Mouse (Mus musculus) ES-Bruce4 (cell line): ENCODE data around the gene Cyb561a3. TPM values are rescaled to one million over a fixed set of nuclear protein-coding genes. Genes with fewer than 3 reads are reported as not detected.

Source experiments
- H3K27ac ChIP-seq: 2 replicates; pipeline ENCODE4 v1.5.1; 2012; ENCODE audit warnings: low read length, inconsistent platforms; ENCODE audit not compliant: insufficient read depth
- H3K27me3 ChIP-seq: 2 replicates; pipeline ENCODE4 v1.6.1; 2012; ENCODE audit warnings: mild to moderate bottlenecking, low read length, inconsistent platforms; ENCODE audit not compliant: control insufficient read depth, poor library complexity, insufficient read depth, severe bottlenecking
- H3K36me3 ChIP-seq: 2 replicates; pipeline ENCODE4 v1.6.1; 2012; ENCODE audit warnings: inconsistent platforms, mild to moderate bottlenecking, low read length, moderate library complexity; ENCODE audit not compliant: control insufficient read depth, poor library complexity, insufficient read depth, severe bottlenecking
- H3K4me1 ChIP-seq: one replicate; pipeline ENCODE4 v1.8.1; 2011; ENCODE audit warnings: low read length; ENCODE audit not compliant: control insufficient read depth, insufficient read depth
- H3K4me3 ChIP-seq: 2 replicates; pipeline ENCODE4 v1.5.1; 2011; ENCODE audit warnings: low read depth, mild to moderate bottlenecking, low read length
- H3K9ac ChIP-seq: 2 replicates; pipeline ENCODE4 v1.6.1; 2012; ENCODE audit warnings: low read depth, mild to moderate bottlenecking, inconsistent platforms; ENCODE audit not compliant: poor library complexity, severe bottlenecking
- H3K9me3 ChIP-seq: replicated peaks from 2 replicates; pipeline ENCODE4 v1.6.1; 2012; ENCODE audit warnings: mild to moderate bottlenecking, low read length, inconsistent platforms; ENCODE audit not compliant: control insufficient read depth, poor library complexity, insufficient read depth, severe bottlenecking
- CTCF ChIP-seq: IDR thresholded peaks from one replicate; pipeline ENCODE4 v1.8.1; 2011; ENCODE audit warnings: low read depth, low read length
- EP300 ChIP-seq: IDR thresholded peaks from 2 replicates; pipeline ENCODE4 v1.6.1; 2011; ENCODE audit warnings: low read depth, low read length; ENCODE audit not compliant: insufficient read depth
- POLR2A ChIP-seq: IDR thresholded peaks from one replicate; pipeline ENCODE4 v1.8.1; 2011; ENCODE audit warnings: low read length; ENCODE audit not compliant: insufficient read depth
- polyA plus RNA-seq: library from polyadenylated mRNA; stranded (reverse); fragments of >200 nt; gene quantifications from 2 replicates; pipeline ENCODE4 v1.2.4, GENCODE M21; 2011; ENCODE audit warnings: low read depth; ENCODE audit not compliant: missing spikeins, insufficient read depth, insufficient read length

The Cyb561a3 gene
- polyA plus RNA-seq, 1 experiment, result 11.6 TPM

DNA sequence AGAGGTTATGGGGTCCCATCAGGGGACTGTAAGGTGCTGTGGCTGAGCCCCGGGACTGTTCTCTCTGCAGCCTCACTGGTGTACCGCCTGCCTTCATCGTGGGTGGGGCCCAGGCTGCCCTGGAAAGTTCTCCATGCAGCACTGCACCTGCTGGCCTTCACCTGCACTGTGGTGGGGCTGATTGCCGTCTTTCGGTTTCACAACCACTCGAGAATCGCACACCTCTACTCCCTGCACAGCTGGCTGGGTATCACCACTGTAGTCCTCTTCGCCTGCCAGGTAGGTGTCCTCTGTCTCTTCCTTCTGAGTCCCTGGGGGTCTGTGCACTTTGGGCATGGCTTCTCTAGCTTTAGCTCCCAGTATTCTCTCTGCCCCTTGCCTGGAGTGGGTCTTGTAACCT lies 8.1 kb downstream of the Cyb561a3 start:
- H3K9me3 ChIP-seq, result no peaks in the 10 kb centered on the region
- H3K27me3 ChIP-seq, result no peaks in the 10 kb centered on the region
- TF ChIP-seq EP300, result no peak
- TF ChIP-seq CTCF, result no peak
- no peak for TF ChIP-seq POLR2A
- H3K9ac ChIP-seq, result no peak overlapping the region
- H3K36me3 ChIP-seq, result no peaks in the 10 kb centered on the region
- no peak overlapping the region for H3K4me3 ChIP-seq
- no peak overlapping the region for H3K27ac ChIP-seq
- no peaks in the 10 kb centered on the region for H3K4me1 ChIP-seq

DNA sequence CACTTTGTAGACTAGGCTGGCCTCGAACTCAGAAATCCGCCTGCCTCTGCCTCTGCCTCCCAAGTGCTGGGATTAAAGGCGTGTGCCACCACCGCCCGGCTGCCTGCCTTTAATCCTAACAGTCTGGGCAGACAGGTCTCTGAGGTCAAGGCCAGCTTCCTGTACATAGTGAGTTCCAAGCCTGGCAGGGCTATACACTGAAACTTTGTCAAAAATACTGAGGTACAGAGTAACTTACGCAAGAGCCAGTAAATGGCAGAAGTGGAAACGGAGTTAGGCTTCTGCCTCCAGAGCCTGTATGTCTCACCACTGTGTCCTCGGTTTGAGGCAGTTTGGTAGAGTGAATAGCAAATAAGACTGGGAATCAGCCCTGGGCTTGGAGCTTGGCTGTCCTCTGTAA lies 10.3 kb downstream of the Cyb561a3 start:
- Histone ChIP-seq H3K27me3 (no peaks in the 10 kb centered on the region), H3K36me3 (no peaks in the 10 kb centered on the region), H3K4me1 (no peaks in the 10 kb centered on the region), H3K9ac (no peak overlapping the region), H3K9me3 (no peaks in the 10 kb centered on the region), H3K4me3 (no peak overlapping the region), H3K27ac (no peak overlapping the region)
- no peak for TF ChIP-seq EP300
- no peak for TF ChIP-seq POLR2A
- no peak for TF ChIP-seq CTCF

DNA sequence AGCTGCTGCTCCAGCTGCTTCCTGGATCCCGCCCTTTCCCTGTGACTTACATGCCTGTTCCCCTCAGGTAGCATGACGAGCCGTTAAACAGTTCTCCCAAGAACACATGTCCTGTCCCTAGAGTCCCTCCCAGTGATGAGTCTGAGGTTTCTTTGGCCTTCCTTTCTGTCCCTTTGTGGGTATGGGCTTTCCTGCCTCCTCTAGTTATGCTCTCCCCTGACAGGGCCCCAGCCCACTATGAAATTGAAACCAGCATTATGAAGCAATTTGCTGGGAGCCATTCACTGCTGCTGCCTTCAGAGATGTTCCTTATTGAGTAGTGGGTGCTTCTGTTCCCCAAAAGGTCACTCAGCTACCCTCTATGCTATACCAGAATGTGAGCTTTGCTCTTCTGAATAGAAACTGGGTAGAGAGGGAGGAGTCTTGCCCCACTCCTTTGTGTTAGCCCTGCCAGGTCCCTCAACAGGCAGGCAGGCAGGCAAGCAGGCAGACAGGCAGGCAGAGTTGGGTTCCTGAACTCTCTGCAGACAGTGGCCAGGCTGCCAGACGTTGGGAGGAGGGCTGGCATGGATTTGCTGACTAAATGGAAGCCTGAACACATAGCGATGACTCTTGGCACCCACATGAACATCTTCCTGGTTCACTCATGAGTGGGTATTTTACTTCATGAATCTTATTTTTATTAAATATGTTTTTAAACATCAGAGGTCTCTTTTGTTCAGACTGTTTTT lies 12.3 kb downstream of the Cyb561a3 start:
- no peak overlapping the region for H3K27ac ChIP-seq
- TF ChIP-seq EP300, result no peak
- TF ChIP-seq POLR2A, result no peak
- TF ChIP-seq CTCF, result no peak
- no peaks in the 10 kb centered on the region for H3K27me3 ChIP-seq
- H3K36me3 ChIP-seq, result no peaks in the 10 kb centered on the region
- H3K4me1 ChIP-seq, result no peaks in the 10 kb centered on the region
- no peak overlapping the region for H3K4me3 ChIP-seq
- no peaks in the 10 kb centered on the region for H3K9me3 ChIP-seq
- no peak overlapping the region for H3K9ac ChIP-seq

DNA sequence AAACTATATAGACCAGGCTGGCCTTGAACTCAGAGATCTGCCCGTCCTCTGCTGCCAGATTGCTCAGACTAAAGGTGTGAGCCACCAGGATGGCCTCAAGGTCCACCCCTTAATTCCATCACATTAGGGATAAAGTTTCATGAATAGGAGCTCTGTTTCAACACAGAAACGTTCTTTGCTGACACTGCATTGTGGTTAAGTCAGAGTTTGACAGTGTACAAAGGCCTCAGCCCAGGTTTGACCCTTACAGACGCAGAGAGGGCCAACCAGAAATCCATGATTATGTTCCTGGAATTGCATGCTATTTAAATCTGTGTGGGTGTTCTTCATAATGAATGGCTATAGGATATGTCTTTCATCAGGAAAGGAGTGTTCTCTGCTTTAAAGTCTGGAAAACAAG lies 13.3 kb downstream of the Cyb561a3 start:
- Histone ChIP-seq H3K27me3 (no peaks in the 10 kb centered on the region), H3K36me3 (no peaks in the 10 kb centered on the region), H3K27ac (no peak overlapping the region), H3K4me1 (no peaks in the 10 kb centered on the region), H3K9ac (no peak overlapping the region), H3K9me3 (no peaks in the 10 kb centered on the region), H3K4me3 (no peak overlapping the region)
- TF ChIP-seq CTCF, result no peak
- TF ChIP-seq POLR2A, result no peak
- TF ChIP-seq EP300, result no peak

DNA sequence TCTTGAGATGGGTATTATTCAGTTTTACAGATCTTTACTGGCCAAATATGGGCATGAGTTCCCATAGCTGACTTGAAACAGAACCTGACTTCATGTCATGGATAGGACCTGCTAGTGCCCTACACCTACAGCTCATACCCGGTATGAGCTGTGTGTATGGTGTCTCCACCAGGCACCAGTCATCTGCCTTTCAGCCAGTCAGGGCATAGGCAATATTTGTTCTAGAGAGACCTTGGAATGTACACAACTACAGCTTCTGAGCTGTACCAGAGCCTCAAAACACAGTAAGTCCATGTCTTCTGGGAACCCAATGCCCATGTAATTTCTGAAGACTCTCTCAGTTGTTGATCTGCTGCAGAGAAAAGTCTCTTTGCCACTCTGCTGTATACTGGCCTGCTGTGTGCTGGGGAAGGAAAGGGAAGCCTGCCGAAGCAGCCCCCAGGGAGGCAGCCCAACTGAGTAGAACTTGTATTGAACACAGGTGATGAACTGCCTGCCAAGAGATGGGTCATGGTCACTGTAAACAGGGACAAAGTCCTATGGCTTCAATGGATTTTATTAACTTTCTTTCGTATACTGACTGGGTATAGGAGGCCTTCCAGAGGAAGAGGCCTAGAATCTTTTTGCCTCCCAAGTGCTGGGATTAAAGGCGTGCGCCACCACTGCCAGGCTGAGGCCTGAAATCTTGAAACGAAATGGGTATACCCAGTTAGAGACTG lies 14.8 kb downstream of the Cyb561a3 start:
- Histone ChIP-seq H3K27ac (no peak overlapping the region), H3K9ac (no peak overlapping the region), H3K4me3 (no peak overlapping the region), H3K4me1 (no peaks in the 10 kb centered on the region), H3K36me3 (no peaks in the 10 kb centered on the region), H3K27me3 (no peaks in the 10 kb centered on the region), H3K9me3 (no peaks in the 10 kb centered on the region)
- TF ChIP-seq CTCF (no peak), EP300 (no peak), POLR2A (no peak)

DNA sequence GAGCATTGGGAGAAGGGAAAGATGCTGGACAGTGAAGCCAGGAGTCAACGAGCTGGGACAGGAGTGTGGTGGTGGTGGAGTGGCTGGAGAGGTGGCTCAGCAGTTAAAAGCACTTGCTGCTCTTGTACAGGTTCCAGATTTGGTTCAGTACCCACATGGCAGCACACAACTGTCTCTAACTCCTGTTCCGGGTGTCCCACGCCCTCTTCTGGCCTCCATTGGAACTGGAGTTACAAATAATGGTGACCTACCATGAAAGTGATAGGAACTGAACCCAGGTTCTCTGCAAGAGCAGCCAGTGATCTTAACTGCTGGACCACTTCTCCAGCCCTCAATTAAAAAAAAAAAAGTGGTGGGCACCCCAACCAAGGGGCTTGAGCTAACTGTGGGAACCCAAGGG lies 21.2 kb downstream of the Cyb561a3 start:
- TF ChIP-seq CTCF (peak; percentile 41), EP300 (no peak)
- Histone ChIP-seq H3K27me3 (no peaks in the 10 kb centered on the region), H3K27ac (no peak overlapping the region), H3K4me1 (peaks cover 1% of the 10 kb centered on the region), H3K36me3 (no peaks in the 10 kb centered on the region), H3K4me3 (no peak overlapping the region), H3K9me3 (no peaks in the 10 kb centered on the region), H3K9ac (no peak overlapping the region)
